Mouse (Mus musculus) bone marrow, adult 2 months (tissue): ENCODE results near the gene Gsn.

Experiments used
- CTCF ChIP-seq: fragments of 200-500 bp; IDR thresholded peaks from 2 replicates; pipeline ENCODE4 v1.5.1; 2011; ENCODE audit warnings: low read length, control low read depth; ENCODE audit not compliant: control insufficient read depth, insufficient read depth
- POLR2A ChIP-seq: fragments of 200-500 bp; IDR thresholded peaks from 2 replicates; pipeline ENCODE4 v1.6.1; 2011; ENCODE audit warnings: low read depth, mild to moderate bottlenecking, control low read depth, low read length, borderline replicate concordance; ENCODE audit not compliant: control insufficient read depth

DNA sequence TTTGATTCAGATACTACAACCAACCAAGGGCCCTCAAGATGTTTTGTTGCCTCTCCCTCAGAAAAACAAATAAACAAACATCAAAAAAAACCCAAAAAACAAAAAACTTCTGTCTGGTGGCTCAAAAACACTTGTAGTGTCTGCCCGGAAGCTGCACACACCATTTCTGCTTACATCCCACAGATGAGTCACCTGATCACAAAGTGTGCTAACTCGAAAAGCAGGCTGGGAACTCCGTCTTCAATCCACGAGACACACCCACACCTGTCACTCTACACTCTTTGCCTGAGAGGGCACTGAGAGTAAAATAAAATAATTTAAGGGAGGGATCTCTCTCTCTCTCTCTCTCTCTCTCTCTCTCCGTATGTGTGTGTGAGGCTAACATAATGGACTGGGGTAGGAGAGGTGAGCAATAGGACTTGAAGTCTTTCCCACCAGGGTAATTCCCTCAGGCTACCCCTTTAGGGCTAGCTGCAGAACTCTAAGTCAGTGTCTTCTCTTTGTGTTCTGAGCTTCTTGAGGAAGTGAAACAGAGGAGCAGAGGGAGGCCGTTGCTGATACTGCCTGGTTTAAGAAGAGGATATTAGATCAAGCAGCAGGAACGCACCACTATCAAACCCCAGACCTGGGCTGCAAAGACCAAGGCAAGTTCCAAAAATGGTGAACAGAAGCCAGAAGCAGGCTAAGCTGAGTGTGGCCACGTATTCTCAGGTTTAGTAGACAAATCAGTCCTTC lies 47.1 kb upstream of the Gsn start:
- TF ChIP-seq POLR2A, result no peak
- no peak for TF ChIP-seq CTCF
